Mouse (Mus musculus) skeletal muscle tissue, adult 2 months (tissue): Measurements from ENCODE around the gene Dtymk.

Experiments used
- DNase-seq: peaks from one replicate; pipeline ENCODE4 v3.0.0-alpha.2; 2012; ENCODE audit warnings: low read depth, low spot score

Dtymk gene

GRCm38 (mm10) chr1:93748539-93748938 is 53.2 kb downstream of the Dtymk start:
- DNase-seq: no peak

DNA sequence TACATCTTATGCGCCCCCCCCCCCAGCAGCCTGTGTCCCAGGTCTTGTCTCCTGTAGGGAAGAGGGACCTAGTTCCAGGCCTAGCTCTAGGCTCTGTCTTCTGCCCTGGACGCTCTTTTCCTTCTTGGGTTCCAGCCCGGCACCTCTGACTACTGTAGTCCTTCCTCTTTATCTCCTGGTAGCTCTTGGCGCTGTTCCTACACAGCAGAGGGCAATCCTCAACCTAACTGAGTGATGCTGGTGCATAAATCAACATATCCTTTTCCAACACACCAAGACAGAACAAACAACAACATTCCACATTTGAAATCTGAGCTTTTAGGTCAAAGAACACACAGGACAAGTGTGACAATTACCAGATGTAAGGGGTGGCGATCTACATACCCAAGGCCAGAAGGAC is 55.6 kb downstream of the Dtymk start:
- DNase-seq: no peak

DNA sequence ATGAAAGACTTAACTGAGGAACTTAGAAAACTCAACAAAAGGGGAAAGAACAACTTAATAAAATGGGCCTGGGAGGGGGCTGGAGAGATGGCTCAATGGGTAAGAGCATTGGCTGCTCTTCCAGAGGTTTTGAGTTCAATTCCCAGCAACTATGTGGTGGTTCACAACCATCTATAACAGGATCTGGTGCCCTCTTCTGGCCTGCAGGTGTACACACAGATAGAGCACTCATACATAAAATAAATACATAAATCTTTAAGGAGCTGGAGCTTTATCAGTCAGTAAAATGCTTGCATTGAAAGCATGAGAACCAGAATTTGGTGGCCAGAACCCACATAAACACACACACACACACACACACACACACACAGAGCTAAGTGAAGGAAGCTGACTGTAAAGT is 58.8 kb downstream of the Dtymk start:
- DNase-seq: no peak
